Mouse (Mus musculus) spleen, postnatal 4 days (tissue): ENCODE measurements around the gene Oas1d.
"Not testable (repeated sequence)": the region's sequence is repeated elsewhere in the genome, so short reads cannot be mapped to it uniquely, and the experiment has no call there.

Experiments used
- DNase-seq, 2 experiments: peaks; one replicate each; pipeline ENCODE4 v3.0.0; 2022; ENCODE audit warnings: low spot score in 2 of 2

Oas1d gene

DNA sequence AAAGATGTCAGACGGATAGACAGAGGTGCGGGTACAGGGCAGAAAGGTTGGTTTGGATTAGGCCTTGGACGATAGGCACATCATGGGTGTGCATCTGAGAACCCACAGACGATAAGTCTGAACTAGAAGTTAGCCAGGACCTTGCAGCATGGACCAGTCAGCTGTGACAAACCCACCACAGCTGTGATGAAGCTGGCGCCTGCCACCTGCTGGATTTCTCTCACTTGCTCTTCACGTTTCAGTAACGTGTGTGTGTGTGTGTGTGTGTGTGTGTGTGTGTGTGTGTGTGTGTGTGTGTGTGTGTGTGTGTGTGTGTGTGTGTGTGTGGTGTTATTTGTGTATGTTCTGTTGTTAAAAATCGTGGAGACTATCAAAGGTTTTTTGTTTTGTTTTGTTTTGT is at the start of gene Oas1d:
Gene Oas1d, plus strand, starts transcription at position 333 of the 400 bp plus-strand sequence.
- DNase-seq, result not testable (repeated sequence)

DNA sequence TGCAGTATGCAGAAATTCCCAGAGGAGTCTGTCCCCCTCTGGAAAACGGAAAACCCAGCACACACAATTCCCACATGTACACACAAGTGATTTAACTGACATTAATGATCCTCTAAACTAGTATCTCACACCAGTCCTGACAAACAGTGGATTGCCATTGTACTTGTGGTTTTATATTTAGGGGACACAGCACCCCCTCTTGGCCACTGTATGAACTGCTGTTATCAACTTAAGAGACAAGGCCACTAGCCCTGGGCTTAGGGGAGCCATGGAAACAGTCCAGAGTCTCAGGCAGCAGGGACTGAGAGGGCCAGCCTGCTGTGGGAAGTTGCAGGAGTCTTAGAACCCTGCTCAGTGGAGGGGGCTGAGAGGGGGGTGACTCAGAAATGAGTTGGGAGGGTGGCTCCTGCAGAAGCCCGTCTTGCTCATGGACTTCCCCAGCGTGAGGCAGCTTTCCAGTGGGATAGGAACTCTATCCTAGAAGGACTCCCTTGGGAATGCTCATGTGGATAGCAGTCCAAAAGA is 48.9 kb upstream of the Oas1d start:
- DNase-seq, result no peak

DNA sequence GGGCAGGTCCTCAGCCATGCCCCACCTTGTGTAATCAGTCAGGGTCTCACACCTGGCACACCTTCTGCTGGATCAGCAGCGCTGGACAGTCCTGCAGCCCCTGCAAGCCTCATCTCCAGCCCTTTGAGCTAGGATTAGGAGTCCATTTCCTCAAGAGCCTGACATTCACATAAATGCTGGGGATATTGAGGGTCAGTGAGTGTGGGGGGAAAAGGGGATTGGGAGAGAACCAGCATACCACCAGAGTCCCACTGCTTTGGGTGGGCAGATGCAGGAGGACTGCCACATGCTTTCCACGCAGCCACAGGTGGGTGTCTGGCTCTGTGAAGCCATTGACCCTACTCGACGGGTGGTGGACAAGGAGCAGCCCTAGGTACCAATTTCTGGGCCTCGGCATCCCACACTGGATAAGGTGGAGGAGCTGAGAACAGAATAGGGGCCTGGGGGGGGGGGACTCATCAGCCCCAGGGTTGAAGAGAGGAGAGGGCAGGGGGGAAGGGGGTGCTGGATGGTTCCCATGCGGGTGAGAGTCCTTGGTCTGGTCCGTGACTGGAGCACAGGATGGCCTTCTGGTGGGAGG is 44.8 kb upstream of the Oas1d start:
- DNase-seq, result peak in 1 of 2 experiments; percentile 51

DNA sequence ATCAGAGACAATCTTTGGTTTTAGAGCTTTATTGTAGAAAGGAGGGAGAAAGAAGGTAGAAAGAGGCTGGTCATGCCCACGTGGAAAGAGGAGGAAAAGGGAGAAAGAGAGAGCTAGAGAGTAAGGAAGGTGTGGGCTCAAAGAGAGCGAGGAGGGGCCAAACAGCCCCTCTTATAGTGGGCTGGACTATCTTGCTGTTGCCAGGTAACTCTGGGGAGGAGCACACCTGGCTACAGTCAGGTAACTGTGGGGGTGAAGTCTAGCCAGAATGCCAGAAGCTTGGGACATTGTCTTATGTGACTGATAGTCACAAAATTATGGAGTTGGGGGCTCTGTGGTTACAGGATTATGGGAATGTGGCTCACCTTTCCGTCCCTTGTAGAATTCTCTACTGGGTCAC is 44.3 kb upstream of the Oas1d start:
- DNase-seq, result no peak

DNA sequence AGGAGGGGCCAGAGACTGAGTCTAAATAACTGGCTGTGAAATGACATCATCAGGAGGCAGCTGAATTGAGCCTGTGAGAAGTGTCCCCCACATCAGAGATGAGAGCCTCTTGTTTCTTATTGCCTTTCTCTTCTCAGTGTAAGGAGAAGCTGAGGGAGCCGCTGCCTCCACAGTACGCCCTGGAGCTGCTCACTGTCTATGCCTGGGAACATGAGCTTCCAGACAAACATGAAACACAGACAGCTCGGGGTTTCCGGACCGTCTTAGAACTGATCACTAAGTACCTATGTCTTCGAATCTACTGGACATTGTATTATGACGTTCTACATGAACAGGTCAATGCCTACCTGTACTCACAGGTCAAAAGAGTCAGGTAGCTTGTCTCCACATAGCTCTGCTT is 43.6 kb upstream of the Oas1d start:
- DNase-seq, result peak in 1 of 2 experiments; percentile 39

DNA sequence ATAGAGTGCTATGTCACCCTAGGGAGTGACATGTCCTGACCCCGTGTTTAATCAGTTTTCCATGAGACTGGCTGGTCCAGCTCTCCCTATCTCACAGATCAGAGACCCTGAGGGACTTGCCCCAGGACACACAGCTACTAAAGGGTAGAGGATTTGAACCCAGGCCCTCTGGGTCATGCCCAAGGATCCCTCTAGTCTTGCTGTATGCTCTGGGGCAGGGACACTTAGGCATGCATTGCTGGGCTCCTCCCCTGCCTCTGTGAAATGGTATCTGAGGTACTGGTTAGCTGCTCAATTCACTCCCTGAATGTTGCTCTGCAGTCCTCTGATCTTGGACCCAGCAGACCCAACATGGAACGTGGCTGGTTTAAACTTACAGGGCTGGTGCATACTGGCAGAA is 42.9 kb upstream of the Oas1d start:
- no peak for DNase-seq

DNA sequence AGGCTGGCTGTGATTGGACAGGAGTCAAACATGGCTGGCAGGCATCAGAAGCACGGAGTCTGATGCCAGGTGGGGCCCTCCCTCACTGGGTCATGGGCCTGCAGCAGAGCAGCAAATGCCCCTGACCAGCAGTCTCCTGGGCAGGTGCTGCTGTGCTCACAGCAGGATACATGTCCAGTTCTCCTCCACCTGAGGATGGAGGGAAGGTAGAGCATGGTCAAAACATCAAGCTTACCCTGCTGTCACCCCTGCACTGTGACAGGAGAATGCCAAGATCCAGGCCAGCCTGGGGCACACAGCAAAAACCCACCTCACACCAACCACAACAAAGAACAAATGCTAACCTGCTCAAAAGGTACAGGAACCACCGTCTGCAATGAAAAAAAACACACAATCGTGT is 37.5 kb upstream of the Oas1d start:
- DNase-seq, result not testable (repeated sequence)

DNA sequence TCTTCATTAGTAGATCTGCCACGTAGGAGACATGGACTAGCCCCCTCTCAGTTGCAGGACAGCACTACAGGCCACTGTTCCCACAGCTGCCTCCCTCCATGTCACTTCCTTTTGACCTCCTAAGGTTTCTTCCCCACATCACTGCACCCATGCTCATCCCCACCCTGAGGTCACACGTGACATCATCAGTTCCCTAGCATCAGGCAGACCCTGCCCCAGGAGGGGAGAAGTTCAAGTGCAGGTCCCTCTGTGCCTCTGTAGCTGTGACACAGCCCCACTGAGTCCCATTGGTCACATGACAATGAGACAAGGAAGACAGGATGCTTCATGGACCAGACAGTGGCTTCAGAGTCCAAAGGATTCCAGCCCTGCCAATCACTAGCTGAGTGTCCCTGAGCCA is 36.9 kb upstream of the Oas1d start:
- DNase-seq, result not testable (repeated sequence)

DNA sequence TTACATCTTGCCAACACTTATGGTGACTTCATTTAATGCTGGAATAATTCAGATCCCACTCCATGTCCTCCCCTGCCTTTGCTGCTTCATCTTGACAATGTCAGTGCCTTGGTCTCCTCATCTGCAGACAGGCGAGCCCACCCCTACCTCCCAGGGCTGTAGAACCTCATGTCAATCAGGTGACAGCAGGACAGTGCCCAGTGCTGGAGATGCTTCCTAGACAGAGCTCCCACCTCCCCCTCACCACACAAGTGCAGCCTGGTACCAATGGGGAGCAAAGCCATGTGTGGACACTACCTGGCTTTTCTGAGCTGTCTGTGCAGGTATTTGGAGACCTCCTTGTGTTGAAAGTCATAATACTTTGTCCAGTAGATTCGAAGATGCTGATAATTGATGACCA is 35.5 kb upstream of the Oas1d start:
- not testable (repeated sequence) for DNase-seq

DNA sequence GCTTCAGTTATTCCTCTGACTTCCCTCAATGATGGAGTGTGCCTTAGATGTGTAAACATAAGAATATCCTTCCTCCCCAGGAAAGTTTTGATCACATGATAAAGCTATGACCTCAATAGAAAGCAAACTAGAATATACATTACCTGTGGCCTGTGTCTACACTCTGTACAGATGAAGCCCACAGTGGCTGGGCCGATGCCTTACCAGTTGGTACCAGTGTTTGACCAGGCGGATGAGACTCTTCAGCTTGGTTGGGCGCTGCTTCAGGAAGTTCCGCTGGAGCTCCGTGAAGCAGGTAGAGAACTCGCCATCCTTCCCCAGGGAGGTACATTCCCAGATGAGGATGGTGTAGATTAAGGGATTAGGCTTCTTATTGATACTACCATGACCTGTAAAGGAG is 32.7 kb upstream of the Oas1d start:
- DNase-seq, result peak in 1 of 2 experiments; percentile 49

DNA sequence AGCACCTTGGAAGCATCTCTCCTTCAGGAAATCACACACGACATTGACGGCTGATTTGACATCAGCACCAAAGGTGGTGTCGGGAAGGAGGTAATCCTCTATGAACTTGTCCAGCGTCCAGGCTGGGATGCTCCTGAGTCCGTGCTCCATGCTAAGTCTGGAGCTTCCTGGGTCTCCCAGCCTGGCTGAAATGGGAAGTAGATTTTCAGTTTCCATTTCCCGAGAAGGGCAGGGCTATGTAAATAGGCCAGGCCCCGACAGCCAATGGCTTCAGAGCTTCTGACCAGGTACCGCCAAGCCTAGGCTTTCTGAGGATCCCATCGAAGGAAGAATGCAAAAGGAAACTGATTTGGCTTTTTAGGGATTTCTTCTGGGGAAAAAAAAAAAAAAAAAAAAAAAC is 26.9 kb upstream of the Oas1d start, which contains the start of gene Oas1g:
Gene Oas1g, minus strand, starts transcription at position 201 of the 400 bp plus-strand sequence.
- peak in 1 of 2 experiments; percentile 53 for DNase-seq

DNA sequence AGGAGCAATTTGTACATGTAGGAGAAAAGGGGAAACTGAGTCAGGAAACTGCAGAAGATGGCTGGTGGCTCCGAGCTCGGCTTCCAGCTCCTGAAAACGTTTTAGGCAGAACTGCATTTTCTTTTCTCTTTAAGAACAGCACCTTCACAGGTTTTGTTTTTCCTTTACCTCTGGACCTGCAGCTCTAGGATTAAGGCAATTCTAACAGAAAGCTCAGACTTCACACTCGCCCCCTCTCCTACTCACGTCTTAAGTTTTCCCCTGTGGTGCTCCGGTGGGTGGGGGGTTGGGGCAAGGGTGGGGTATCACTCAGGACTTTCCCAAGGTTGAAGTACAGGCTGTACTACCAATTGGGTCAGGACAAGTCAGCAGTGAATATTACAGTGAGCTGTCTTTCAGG is 26.5 kb upstream of the Oas1d start:
- DNase-seq, result peak in 1 of 2 experiments; percentile 37

DNA sequence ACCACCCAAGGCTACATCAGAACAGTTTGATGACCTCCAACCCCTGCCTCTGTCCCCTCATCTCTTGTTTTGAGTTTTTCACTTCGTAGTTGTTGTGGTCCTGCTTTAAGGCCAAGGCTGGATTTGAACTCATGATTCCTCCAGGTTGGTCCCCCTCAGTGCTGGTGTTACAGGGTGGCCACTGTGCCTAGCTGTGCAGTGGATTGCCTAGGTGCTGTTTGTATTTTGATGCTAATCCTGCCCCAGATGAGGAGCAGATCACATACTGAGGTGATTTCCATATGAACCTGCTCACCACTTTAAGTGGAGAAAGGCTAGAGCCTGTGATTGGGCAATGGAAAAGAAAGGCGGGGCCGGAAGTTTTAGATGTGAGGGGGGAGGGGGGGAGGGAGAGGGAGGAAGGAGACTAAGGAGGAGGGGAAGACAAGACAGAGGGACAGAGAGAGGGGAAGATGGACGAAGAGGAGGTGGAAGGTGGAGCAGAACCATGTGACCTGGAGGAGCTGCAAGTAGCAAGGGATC is 26.0 kb upstream of the Oas1d start:
- peak in 1 of 2 experiments; percentile 47 for DNase-seq

DNA sequence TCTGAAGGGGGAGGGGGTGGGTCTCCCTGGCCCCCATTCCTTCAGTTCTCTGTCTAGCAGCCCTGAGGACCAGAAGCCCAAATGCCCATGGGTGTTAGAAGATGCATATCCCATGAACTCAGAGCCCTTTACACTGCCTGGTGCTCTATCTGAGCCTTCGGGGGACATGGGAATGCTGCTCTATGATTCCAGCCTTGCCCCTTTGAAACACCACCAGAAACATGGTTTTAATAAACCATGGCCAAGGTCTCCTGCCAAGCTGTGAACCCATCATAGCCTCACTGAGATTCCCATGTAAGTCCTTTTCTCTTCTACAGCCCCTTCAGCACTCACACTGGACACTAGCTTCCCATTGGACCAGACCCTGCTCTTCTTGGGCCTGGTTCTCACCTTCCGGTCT is 24.3 kb upstream of the Oas1d start:
- peak in 1 of 2 experiments; percentile 61 for DNase-seq

DNA sequence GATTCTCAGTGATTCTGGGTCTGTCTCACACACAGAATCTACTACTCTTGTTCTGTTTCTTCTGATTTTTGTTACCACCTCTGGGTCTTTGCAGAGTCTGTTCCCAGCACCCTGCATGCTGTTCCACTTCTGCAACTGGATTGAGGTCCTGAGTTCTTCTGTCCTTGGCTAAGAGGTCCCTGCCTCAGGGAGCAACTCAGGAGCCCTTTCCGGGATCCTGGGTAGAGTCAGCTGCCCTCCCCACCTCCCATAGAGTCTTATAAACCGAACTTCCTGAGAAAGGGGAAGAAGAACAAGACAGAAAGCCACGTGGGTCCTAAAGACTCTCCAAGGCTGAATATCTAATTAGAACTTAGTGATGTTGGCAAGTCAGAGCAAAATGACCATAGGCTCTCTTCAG is 23.3 kb upstream of the Oas1d start:
- peak in 1 of 2 experiments; percentile 57 for DNase-seq

DNA sequence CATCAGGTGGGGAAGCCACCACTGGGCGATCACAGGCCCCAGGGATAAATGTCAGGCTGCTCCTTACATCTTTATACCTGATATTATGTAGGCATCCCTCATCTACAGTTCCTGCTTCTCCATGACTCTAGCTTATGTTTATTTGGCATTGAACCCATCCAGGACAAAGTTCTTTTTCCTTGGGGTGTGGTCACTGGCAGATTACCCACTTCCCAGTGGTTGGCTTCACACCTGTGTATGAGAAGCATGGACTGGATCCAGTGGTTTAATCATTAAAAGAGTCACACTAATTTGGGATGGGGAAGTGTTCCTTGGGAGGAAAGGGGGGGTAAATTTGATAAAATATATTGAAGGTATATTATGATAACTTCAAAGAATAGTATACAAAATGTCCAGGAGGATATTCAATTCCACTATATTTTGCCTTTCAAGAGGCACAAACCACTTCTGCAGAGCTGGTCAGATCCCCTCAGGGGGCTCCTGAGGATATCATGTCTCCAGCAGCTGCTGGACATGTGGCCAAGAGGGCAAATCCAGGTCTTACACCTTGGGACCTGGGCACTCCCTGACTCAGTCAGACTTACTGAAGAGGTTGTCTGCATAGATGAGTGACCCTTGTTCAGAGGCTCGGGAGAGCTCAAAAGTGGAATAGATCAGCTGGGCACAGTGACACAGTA is 22.6 kb upstream of the Oas1d start:
- DNase-seq, result not testable (repeated sequence)

DNA sequence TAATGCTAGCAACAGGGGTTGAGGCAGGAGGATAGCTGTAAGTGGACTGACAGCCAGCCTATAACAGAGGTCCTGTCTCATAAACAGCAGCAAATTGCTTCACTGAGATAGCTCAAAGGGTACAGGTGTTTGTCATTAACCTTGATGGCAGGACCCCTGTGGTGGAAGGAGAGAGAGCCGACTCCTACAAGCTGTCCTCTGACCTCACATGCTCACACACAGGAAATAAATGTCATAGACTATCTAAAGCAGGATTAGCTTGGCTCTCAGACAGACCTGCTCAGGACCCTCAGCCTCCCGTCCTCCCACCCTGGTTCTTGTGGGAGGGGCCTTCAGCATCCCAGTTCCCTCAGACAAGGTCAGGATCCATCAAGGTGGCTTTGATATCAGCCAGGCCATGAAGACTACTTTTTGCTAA is 22.1 kb upstream of the Oas1d start:
- DNase-seq, result peak in 1 of 2 experiments; percentile 51

DNA sequence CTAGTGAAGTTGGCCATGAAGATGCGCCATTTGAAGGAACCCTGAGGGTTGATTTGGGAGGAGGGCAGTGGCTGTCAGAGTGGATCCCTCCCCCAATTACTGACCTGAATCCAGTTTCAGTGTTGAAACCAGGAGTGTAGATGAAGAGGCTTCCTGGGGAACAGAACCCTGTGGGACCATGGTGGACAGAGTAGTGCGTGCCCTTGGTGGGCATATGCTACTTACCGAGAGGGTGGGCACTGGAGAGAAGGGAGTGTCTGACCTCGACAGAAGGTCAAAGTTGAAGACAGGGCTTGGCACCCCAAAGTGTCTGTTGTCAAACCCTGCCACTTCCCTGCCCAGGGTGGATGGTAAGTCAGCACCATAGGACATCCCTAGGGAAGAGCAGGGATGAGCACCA is 20.5 kb upstream of the Oas1d start:
- peak in 1 of 2 experiments; percentile 8 for DNase-seq

DNA sequence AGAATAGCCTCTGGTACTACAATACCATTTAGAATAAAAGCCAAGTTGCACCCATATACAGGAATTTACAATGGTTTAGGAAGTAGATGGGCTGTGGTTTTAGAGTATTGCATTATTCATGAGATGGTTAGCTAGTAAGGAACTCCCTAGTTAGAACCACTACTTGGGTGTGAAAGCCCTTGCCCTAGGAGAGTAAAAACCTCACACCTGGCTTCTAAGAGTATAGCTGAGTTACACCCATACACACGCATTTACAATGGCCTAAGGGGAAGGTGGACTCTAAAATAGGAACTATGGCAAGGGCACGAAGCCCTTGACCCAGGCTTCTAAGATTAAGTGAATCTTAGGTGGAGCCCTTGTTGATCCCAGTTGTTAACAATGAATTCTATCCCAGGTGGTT is 19.6 kb upstream of the Oas1d start:
- DNase-seq, result not testable (repeated sequence)

DNA sequence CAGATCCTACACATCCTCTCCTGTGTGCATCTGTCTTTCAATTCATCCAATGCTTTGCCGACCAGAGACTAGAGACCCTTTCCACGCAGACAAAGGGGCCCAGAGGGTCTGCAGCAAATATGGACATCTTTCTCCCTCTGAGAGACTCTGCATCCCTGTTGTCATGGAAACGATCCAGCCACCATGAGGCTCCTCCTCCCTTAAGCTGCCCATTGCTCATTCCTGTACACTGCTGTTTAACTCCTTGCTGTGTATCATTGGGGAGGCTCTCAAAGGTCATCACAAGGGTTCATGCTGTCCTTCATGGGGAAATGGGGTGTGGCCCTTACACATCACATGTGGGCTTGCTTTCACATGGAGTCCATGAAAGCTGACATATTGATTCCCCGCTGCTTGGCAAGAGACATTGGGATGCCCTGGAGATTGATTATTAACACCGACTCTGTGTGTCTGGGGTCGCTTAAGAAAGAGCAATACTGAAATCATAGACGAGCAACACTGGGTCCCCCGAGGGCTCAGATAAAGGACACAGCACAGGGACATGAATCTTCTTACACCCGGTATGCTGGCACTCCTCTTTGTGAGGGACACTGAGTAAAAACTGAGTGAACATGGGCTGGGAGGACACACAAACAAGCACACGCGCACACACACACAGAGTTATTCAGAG is 19.0 kb upstream of the Oas1d start:
- peak in 1 of 2 experiments; percentile 50 for DNase-seq

DNA sequence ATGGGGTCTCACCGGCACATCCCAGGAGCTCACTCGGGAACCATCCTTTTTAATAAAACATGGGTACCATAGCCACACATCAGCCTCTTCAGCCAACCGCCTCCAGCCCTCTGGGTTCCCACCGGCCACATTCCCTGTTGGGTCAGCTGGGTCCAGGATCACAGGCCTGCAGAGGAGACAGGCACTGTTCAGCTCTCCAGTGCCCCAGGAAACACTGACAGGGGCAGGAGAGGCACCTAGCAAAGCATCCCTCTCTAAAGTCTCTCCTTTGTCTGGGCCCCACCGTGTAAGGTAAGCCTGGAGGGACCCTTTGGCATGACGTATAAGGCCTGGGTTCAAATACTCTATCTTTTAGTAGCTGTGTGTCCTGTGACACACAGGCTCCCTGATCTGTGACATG is 16.0 kb upstream of the Oas1d start:
- peak in 1 of 2 experiments; percentile 57 for DNase-seq

DNA sequence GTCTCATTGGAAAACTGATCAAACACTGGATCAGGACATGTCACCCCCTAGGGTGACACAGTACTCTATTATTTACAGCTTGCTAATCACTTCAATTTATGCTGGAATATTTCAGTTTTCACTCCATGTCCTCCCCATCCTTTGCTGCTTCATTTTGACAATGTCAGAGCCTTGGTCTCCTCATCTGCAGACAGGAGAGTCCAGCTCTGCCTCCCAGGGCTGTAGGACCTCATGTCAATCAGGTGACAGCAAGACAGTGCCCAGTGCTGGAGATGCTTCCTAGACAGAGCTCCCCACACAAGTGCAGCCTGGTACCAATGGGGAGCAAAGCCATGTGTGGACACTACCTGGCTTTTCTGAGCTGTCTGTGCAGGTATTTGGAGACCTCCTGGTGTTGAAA is 15.6 kb upstream of the Oas1d start:
- DNase-seq, result no peak
